Mouse (Mus musculus) olfactory bulb, adult 2 months (tissue): ENCODE results near the gene Vmn2r41. TPM values are rescaled to one million over a fixed set of nuclear protein-coding genes. Genes with fewer than 3 reads are reported as not detected.
"Not testable (repeated sequence)": the region's sequence is repeated elsewhere in the genome, so short reads cannot be mapped to it uniquely, and the experiment has no call there.

ENCODE experiments used
- H3K27ac ChIP-seq: fragments of 200-500 bp; 2 replicates; pipeline ENCODE4 v1.5.1; 2012; ENCODE audit warnings: low read depth, low read length; ENCODE audit not compliant: insufficient read depth
- H3K4me1 ChIP-seq: fragments of 200-500 bp; 2 replicates; pipeline ENCODE4 v1.6.1; 2012; ENCODE audit warnings: low read length; ENCODE audit not compliant: control insufficient read depth, insufficient read depth
- H3K4me3 ChIP-seq: fragments of 200-500 bp; 2 replicates; pipeline ENCODE4 v1.5.1; 2012; ENCODE audit warnings: mild to moderate bottlenecking, low read depth, low read length, moderate library complexity; ENCODE audit not compliant: insufficient read depth
- WGBS: fragments of 180-500 bp; shearing (Covaris S2); methylation state at CpG from one replicate; pipeline ENCODE4 v1.1.7; 2018; 5-methylcytosine and 5-hydroxymethylcytosine counted together
- polyA plus RNA-seq: library from polyadenylated mRNA; stranded (reverse); fragments of >200 nt; gene quantifications from 2 replicates; pipeline ENCODE4 v1.2.4, GENCODE M21; 2012; ENCODE audit warnings: low replicate concordance; ENCODE audit not compliant: missing spikeins, insufficient read depth, insufficient read length

Vmn2r41 gene
- not detected in 2 replicates for polyA plus RNA-seq

- H3K4me3 ChIP-seq, H3K27ac ChIP-seq, H3K4me1 ChIP-seq: not testable (repeated sequence)
- no CpG with 5 or more reads among the region's 1 CpGs for WGBS
Measured at GRCm38 (mm10) chr7:8161554-8161953, at the start of gene Vmn2r41. Gene Vmn2r41, minus strand, starts transcription at chr7:8161654.

- WGBS: no CpG with 5 or more reads among the region's 2 CpGs
- not testable (repeated sequence) for H3K27ac ChIP-seq, H3K4me3 ChIP-seq, H3K4me1 ChIP-seq
Measured at GRCm38 (mm10) chr7:8200220-8200619, 38.8 kb upstream of the Vmn2r41 start, which contains the start of gene Vmn2r42. Gene Vmn2r42, minus strand, starts transcription at chr7:8200320.

GRCm38 (mm10) chr7:8092871-8093270 lies 68.6 kb downstream of the Vmn2r41 start:
- 41% methylated on average over 11 of the region's 15 CpGs for WGBS
- H3K4me3 ChIP-seq, H3K27ac ChIP-seq, H3K4me1 ChIP-seq: not testable (repeated sequence)

Other genes with a start within 250 kb of the Vmn2r41 start
- not detected in 2 replicates for gene Vmn2r42, start 38.7 kb upstream of the Vmn2r41 start, polyA plus RNA-seq
- not detected in 2 replicates for gene Vmn2r43, start 98.9 kb upstream of the Vmn2r41 start, polyA plus RNA-seq
- not detected in 2 replicates for gene Vmn2r44, start 221.7 kb upstream of the Vmn2r41 start, polyA plus RNA-seq